11 mouse cellular contexts compared by ENCODE assay signal in genomic region chr8:120701758-120702465, GRCm38 (mm10). TPM values are rescaled to one million over a fixed set of nuclear protein-coding genes. Genes with fewer than 3 reads are reported as not detected.
DNase-seq lines count a peak whose midpoint lies in the region; ATAC-seq and TF ChIP-seq lines count a peak whose summit lies in the region.
"Had no signal": no experiment of that assay in that cellular context is flagged by ENCODE, and none has a peak within 500 bp of the region (broad histone marks: within the 10 kb centered on the region; RNA-seq: fewer than 3 reads in every experiment).

No protein-coding gene starts in this region.

- 47% methylated on average over 19 of the region's 19 CpGs for WGBS in kidney, postnatal 0 days
- WGBS in large intestine, adult 2 months: 30% methylated on average over 19 of the region's 19 CpGs
- WGBS in stomach, embryonic 16.5 days: 52% methylated on average over 19 of the region's 19 CpGs
- WGBS in forebrain, embryonic 16.5 days: 72% methylated on average over 19 of the region's 19 CpGs

- H3K9me3 ChIP-seq in kidney, postnatal 0 days (replicated peaks; ENCODE audit: low read length): no peaks in the 10 kb centered on the region
- H3K9me3 ChIP-seq in stomach, embryonic 16.5 days (replicated peaks; ENCODE audit: control insufficient read depth, low read length): no peaks in the 10 kb centered on the region
- H3K9me3 ChIP-seq in forebrain, embryonic 16.5 days (ENCODE audit: control insufficient read depth, low read length): no peaks in the 10 kb centered on the region

- H3K4me3 ChIP-seq in kidney, postnatal 0 days (replicated peaks; ENCODE audit: low read depth, low read length): no peak overlapping the region
- no peak overlapping the region for H3K4me3 ChIP-seq in stomach, embryonic 16.5 days (replicated peaks; ENCODE audit: low read length)
- H3K4me3 ChIP-seq in forebrain, embryonic 16.5 days (replicated peaks; ENCODE audit: low read length): no peak overlapping the region
- H3K4me3 ChIP-seq: forebrain, embryonic 10.5 days had no signal

- H3K36me3 ChIP-seq in kidney, postnatal 0 days (ENCODE audit: insufficient read depth, low read length): no peaks in the 10 kb centered on the region
- no peaks in the 10 kb centered on the region for H3K36me3 ChIP-seq in stomach, embryonic 16.5 days (ENCODE audit: control insufficient read depth, insufficient read depth, low read length)
- H3K36me3 ChIP-seq in forebrain, embryonic 16.5 days (ENCODE audit: control insufficient read depth, insufficient read depth): no peaks in the 10 kb centered on the region
- H3K36me3 ChIP-seq: forebrain, embryonic 10.5 days had no signal

- 0 out of 2 replicates have a peak, but pooled peaks cover 3% of the 10 kb centered on the region for H3K4me1 ChIP-seq in kidney, postnatal 0 days (replicated peaks; ENCODE audit: insufficient read depth, low read length)
- H3K4me1 ChIP-seq in stomach, embryonic 16.5 days (ENCODE audit: control insufficient read depth, insufficient read depth, low read length): peaks cover 9% of the 10 kb centered on the region
- H3K4me1 ChIP-seq in forebrain, embryonic 16.5 days (replicated peaks; ENCODE audit: control insufficient read depth, insufficient read depth, low read length): no peaks in the 10 kb centered on the region
- H3K4me1 ChIP-seq: forebrain, embryonic 10.5 days had no signal

- H3K27ac ChIP-seq in kidney, postnatal 0 days: no peak overlapping the region
- H3K27ac ChIP-seq in stomach, embryonic 16.5 days (ENCODE audit: low read length): no peak overlapping the region
- no peak overlapping the region for H3K27ac ChIP-seq in forebrain, embryonic 16.5 days (ENCODE audit: low read length)
- H3K27ac ChIP-seq: forebrain, embryonic 10.5 days had no signal

- no peak for TF ChIP-seq CTCF in kidney, postnatal 0 days (IDR thresholded peaks at IDR 0.05; ENCODE audit: low read depth)

- H3K9ac ChIP-seq in kidney, postnatal 0 days (ENCODE audit: low read depth, low read length): no peak overlapping the region
- H3K9ac ChIP-seq in stomach, embryonic 16.5 days (ENCODE audit: low read length): no peak overlapping the region
- no peak overlapping the region for H3K9ac ChIP-seq in forebrain, embryonic 16.5 days (replicated peaks; ENCODE audit: low read depth, low read length)
- H3K9ac ChIP-seq: lung, embryonic 14.5 days had no signal

- peak; percentile 66; the same call in 1 of the 2 replicates for ATAC-seq in kidney, postnatal 0 days (replicated peaks; ENCODE audit: low FRiP score, low read depth)
- peak; percentile 34; the same call in 1 of the 2 replicates for ATAC-seq in stomach, embryonic 16.5 days (ENCODE audit: insufficient read depth, low FRiP score)
- ATAC-seq in forebrain, embryonic 16.5 days: no peak

- no peak overlapping the region for H3K4me2 ChIP-seq in kidney, postnatal 0 days (ENCODE audit: low read length)
- H3K4me2 ChIP-seq in stomach, embryonic 16.5 days (ENCODE audit: low read depth, low read length): no peak overlapping the region
- no peak overlapping the region for H3K4me2 ChIP-seq in forebrain, embryonic 16.5 days (ENCODE audit: low read length)
- H3K4me2 ChIP-seq: lung, embryonic 14.5 days had no signal

- DNase-seq in kidney, postnatal 0 days (ENCODE audit: low spot score): no peak
- DNase-seq in kidney, postnatal 10 days: no peak
- peak; percentile 31 to 56 for DNase-seq in CD8-positive naive resting alpha-beta T cell, adult 2 months (ENCODE audit: low read depth in 2 of 2, low spot score in 2 of 2)
- DNase-seq in large intestine, adult 2 months (ENCODE audit: low read depth, low spot score): peak; percentile 72
- no peak for DNase-seq in kidney, postnatal 25 days
- DNase-seq in neural tube, embryonic 10.5 days (ENCODE audit: extremely low spot score, low spot score): no peak
- DNase-seq: lung, embryonic 14.5 days had no signal

- H3K27me3 ChIP-seq in kidney, postnatal 0 days (ENCODE audit: insufficient read depth, low read length): no peaks in the 10 kb centered on the region
- no peaks in the 10 kb centered on the region for H3K27me3 ChIP-seq in stomach, embryonic 16.5 days (ENCODE audit: control insufficient read depth, insufficient read depth, low read length)
- H3K27me3 ChIP-seq in forebrain, embryonic 16.5 days (replicated peaks; ENCODE audit: control insufficient read depth, insufficient read depth, low read length): no peaks in the 10 kb centered on the region

RNA-seq across cellular contexts. Expression of gene Emc8, which starts 33.5 kb away (rescaled TPM):
- polyA plus RNA-seq in kidney, postnatal 0 days (2015; fragmentation: Nextera tagmentation; extraction: Ambion mirVana): 210 and 213 TPM in 2 replicates
- polyA plus RNA-seq in large intestine, adult 2 months (2012; rRNA removed): 67.0 and 74.7 TPM in 2 replicates
- polyA plus RNA-seq in stomach, embryonic 16.5 days (2015; fragmentation: Nextera tagmentation; extraction: Ambion mirVana): 215 TPM in 2 replicates
- polyA plus RNA-seq in forebrain, embryonic 16.5 days (2015; fragmentation: Nextera tagmentation; extraction: Ambion mirVana): 145 and 148 TPM in 2 replicates

RNA-seq across cellular contexts. Expression of gene Cox4i1, which starts 33.9 kb away (rescaled TPM):
- 2,057 and 2,086 TPM in 2 replicates for polyA plus RNA-seq in kidney, postnatal 0 days (2015; fragmentation: Nextera tagmentation; extraction: Ambion mirVana)
- 1,638 and 1,728 TPM in 2 replicates for polyA plus RNA-seq in large intestine, adult 2 months (2012; rRNA removed)
- 1,110 and 1,163 TPM in 2 replicates for polyA plus RNA-seq in stomach, embryonic 16.5 days (2015; fragmentation: Nextera tagmentation; extraction: Ambion mirVana)
- 935 and 953 TPM in 2 replicates for polyA plus RNA-seq in forebrain, embryonic 16.5 days (2015; fragmentation: Nextera tagmentation; extraction: Ambion mirVana)

RNA-seq across cellular contexts. Expression of gene Gm27021, which starts 34.0 kb away (rescaled TPM):
- 3.2 and 4.0 TPM in 2 replicates for polyA plus RNA-seq in kidney, postnatal 0 days (2015; fragmentation: Nextera tagmentation; extraction: Ambion mirVana)
- polyA plus RNA-seq in large intestine, adult 2 months (2012; rRNA removed): 0.19 and 0.23 TPM in 2 replicates
- polyA plus RNA-seq in stomach, embryonic 16.5 days (2015; fragmentation: Nextera tagmentation; extraction: Ambion mirVana): 1.9 and 2.0 TPM in 2 replicates
- 5.5 and 9.6 TPM in 2 replicates for polyA plus RNA-seq in forebrain, embryonic 16.5 days (2015; fragmentation: Nextera tagmentation; extraction: Ambion mirVana)
- polyA plus RNA-seq: heart, embryonic 16.5 days had no signal

RNA-seq across cellular contexts. Expression of gene Irf8, which starts 34.2 kb away (rescaled TPM):
- 15.7 TPM in 2 replicates for polyA plus RNA-seq in kidney, postnatal 0 days (2015; fragmentation: Nextera tagmentation; extraction: Ambion mirVana)
- 75.8 and 95.3 TPM in 2 replicates for polyA plus RNA-seq in large intestine, adult 2 months (2012; rRNA removed)
- 22.3 and 25.4 TPM in 2 replicates for polyA plus RNA-seq in stomach, embryonic 16.5 days (2015; fragmentation: Nextera tagmentation; extraction: Ambion mirVana)
- polyA plus RNA-seq in forebrain, embryonic 16.5 days (2015; fragmentation: Nextera tagmentation; extraction: Ambion mirVana): 3.6 and 4.2 TPM in 2 replicates

RNA-seq across cellular contexts. Expression of gene 1190005I06Rik, which starts 54.5 kb away (rescaled TPM):
- 2.2 and 2.6 TPM in 2 replicates for polyA plus RNA-seq in kidney, postnatal 0 days (2015; fragmentation: Nextera tagmentation; extraction: Ambion mirVana)
- 2.6 TPM in 2 replicates for polyA plus RNA-seq in large intestine, adult 2 months (2012; rRNA removed)
- 3.4 TPM in 2 replicates for polyA plus RNA-seq in stomach, embryonic 16.5 days (2015; fragmentation: Nextera tagmentation; extraction: Ambion mirVana)
- 8.4 and 11.0 TPM in 2 replicates for polyA plus RNA-seq in forebrain, embryonic 16.5 days (2015; fragmentation: Nextera tagmentation; extraction: Ambion mirVana)

Comparison
In these comparisons a context has a peak if more than half of its experiments do, and no peak if none do; other contexts are left out.
1. DNase-seq: peak in CD8-positive naive resting alpha-beta T cell, adult 2 months (2 of 2) and large intestine, adult 2 months (single experiment); none in kidney, postnatal 0 days (single experiment), kidney, postnatal 10 days (single experiment), kidney, postnatal 25 days (0 of 2) and neural tube, embryonic 10.5 days (single experiment).